Mouse (Mus musculus): ENCODE results near the gene Coa3. TPM values are rescaled to one million over a fixed set of nuclear protein-coding genes. Genes with fewer than 3 reads are reported as not detected.

Gene Coa3
- polyA plus RNA-seq, 1 experiment from 2014 or later = 197 TPM

- Histone ChIP-seq H3K9ac (ENCODE audit: low read depth, low read length) (peak overlapping the region; percentile 49), H3K4me2 (peak overlapping the region; percentile 99), H3K27me3 (replicated peaks; ENCODE audit: control insufficient read depth, insufficient read depth, low read length) (peaks cover 37% of the 10 kb centered on the region), H3K4me3 (ENCODE audit: low read depth, low read length) (peak overlapping the region; percentile 82), H3K27ac (ENCODE audit: low read depth, low read length) (no peak overlapping the region), H3K9me3 (ENCODE audit: control insufficient read depth, low read length) (no peaks in the 10 kb centered on the region), H3K4me1 (replicated peaks; ENCODE audit: control insufficient read depth, insufficient read depth, low read length) (peaks cover 45% of the 10 kb centered on the region), H3K36me3 (ENCODE audit: control insufficient read depth, insufficient read depth, low read length) (peaks cover 10% of the 10 kb centered on the region; the same call in 1 of the 2 replicates)
- ATAC-seq (replicated peaks; ENCODE audit: low FRiP score) (no peak), DNase-seq (ENCODE audit: low spot score) (no peak)
- 6% methylated on average over 24 of the region's 24 CpGs for WGBS
These were observed 16.5 kb downstream of the Coa3 start for GRCm38 (mm10) chr11:101262272-101262967.

GRCm38 (mm10) chr11:101260826-101261380 is 18.0 kb downstream of the Coa3 start:
- Histone ChIP-seq H3K4me1 (replicated peaks; ENCODE audit: control insufficient read depth, insufficient read depth, low read length) (peaks cover 46% of the 10 kb centered on the region), H3K4me3 (ENCODE audit: low read depth, low read length) (peak overlapping the region; percentile 82), H3K27ac (ENCODE audit: low read depth, low read length) (peak overlapping the region; percentile 95), H3K27me3 (replicated peaks; ENCODE audit: control insufficient read depth, insufficient read depth, low read length) (peaks cover 37% of the 10 kb centered on the region), H3K9ac (ENCODE audit: low read depth, low read length) (peak overlapping the region; percentile 92), H3K36me3 (ENCODE audit: control insufficient read depth, insufficient read depth, low read length) (peaks cover 10% of the 10 kb centered on the region; the same call in 1 of the 2 replicates), H3K9me3 (ENCODE audit: control insufficient read depth, low read length) (no peaks in the 10 kb centered on the region), H3K4me2 (peak overlapping the region; percentile 99)
- DNase-seq (ENCODE audit: low spot score) = peak; percentile 55
- no peak for ATAC-seq (replicated peaks; ENCODE audit: low FRiP score)
- under 1% methylated on average over 30 of the region's 30 CpGs for WGBS

- H3K9me3 ChIP-seq (ENCODE audit: control insufficient read depth, low read length) = no peaks in the 10 kb centered on the region
- peaks cover 48% of the 10 kb centered on the region for H3K4me1 ChIP-seq (replicated peaks; ENCODE audit: control insufficient read depth, insufficient read depth, low read length)
- under 1% methylated on average over 42 of the region's 43 CpGs for WGBS
- H3K36me3 ChIP-seq (ENCODE audit: control insufficient read depth, insufficient read depth, low read length) = peaks cover 10% of the 10 kb centered on the region; the same call in 1 of the 2 replicates
- peak within 1 kb of the TSS; percentile 99 for H3K4me2 ChIP-seq
- ATAC-seq (replicated peaks; ENCODE audit: low FRiP score) = peak; percentile 94
- peak within 1 kb of the TSS; percentile 92 for H3K9ac ChIP-seq (ENCODE audit: low read depth, low read length)
- H3K4me3 ChIP-seq (ENCODE audit: low read depth, low read length) = peak within 1 kb of the TSS; percentile 82
- DNase-seq (ENCODE audit: low spot score) = peak; percentile 89
- H3K27me3 ChIP-seq (replicated peaks; ENCODE audit: control insufficient read depth, insufficient read depth, low read length) = peaks cover 32% of the 10 kb centered on the region
- H3K27ac ChIP-seq (ENCODE audit: low read depth, low read length) = peak within 1 kb of the TSS; percentile 95
These were observed 18.7 kb downstream of the Coa3 start, which contains the start of gene Wnk4 for GRCm38 (mm10) chr11:101259948-101260825. Gene Wnk4, plus strand, starts transcription at chr11:101260567.

GRCm38 (mm10) chr11:101259261-101259712 is 19.6 kb downstream of the Coa3 start:
- peak overlapping the region; percentile 82 for H3K4me3 ChIP-seq (ENCODE audit: low read depth, low read length)
- no peaks in the 10 kb centered on the region for H3K9me3 ChIP-seq (ENCODE audit: control insufficient read depth, low read length)
- H3K4me2 ChIP-seq = peak overlapping the region; percentile 99
- peaks cover 47% of the 10 kb centered on the region for H3K4me1 ChIP-seq (replicated peaks; ENCODE audit: control insufficient read depth, insufficient read depth, low read length)
- H3K9ac ChIP-seq (ENCODE audit: low read depth, low read length) = peak overlapping the region; percentile 92; the same call in 1 of the 2 replicates
- peaks cover 10% of the 10 kb centered on the region; the same call in 1 of the 2 replicates for H3K36me3 ChIP-seq (ENCODE audit: control insufficient read depth, insufficient read depth, low read length)
- H3K27ac ChIP-seq (ENCODE audit: low read depth, low read length) = peak overlapping the region; percentile 95
- DNase-seq (ENCODE audit: low spot score) = peak; percentile 59
- H3K27me3 ChIP-seq (replicated peaks; ENCODE audit: control insufficient read depth, insufficient read depth, low read length) = peaks cover 25% of the 10 kb centered on the region
- whole genome bisulfite sequencing = 25% methylated on average over 6 of the region's 6 CpGs
- no peak; the same call in 1 of the 2 replicates for ATAC-seq (replicated peaks; ENCODE audit: low FRiP score)

- Histone ChIP-seq H3K4me2 (0 out of 2 replicates have a peak overlapping the region, but pooled peaks have one; percentile 21), H3K4me3 (ENCODE audit: low read depth, low read length) (no peak overlapping the region), H3K9ac (ENCODE audit: low read depth, low read length) (no peak overlapping the region), H3K9me3 (ENCODE audit: control insufficient read depth, low read length) (no peaks in the 10 kb centered on the region), H3K36me3 (ENCODE audit: control insufficient read depth, insufficient read depth, low read length) (peaks cover 10% of the 10 kb centered on the region; the same call in 1 of the 2 replicates), H3K27ac (ENCODE audit: low read depth, low read length) (no peak overlapping the region), H3K27me3 (replicated peaks; ENCODE audit: control insufficient read depth, insufficient read depth, low read length) (no peaks in the 10 kb centered on the region), H3K4me1 (replicated peaks; ENCODE audit: control insufficient read depth, insufficient read depth, low read length) (peaks cover 39% of the 10 kb centered on the region)
- ATAC-seq (replicated peaks; ENCODE audit: low FRiP score) = no peak
- 82% methylated on average over 13 of the region's 13 CpGs for WGBS
- DNase-seq (ENCODE audit: low spot score) = no peak
These were observed 22.8 kb downstream of the Coa3 start for GRCm38 (mm10) chr11:101255826-101256775.

GRCm38 (mm10) chr11:101253613-101254389 is 25.1 kb downstream of the Coa3 start, which contains the start of gene Vps25:
Gene Vps25, plus strand, starts transcription at chr11:101253707.
- Histone ChIP-seq H3K27me3 (replicated peaks; ENCODE audit: control insufficient read depth, insufficient read depth, low read length) (no peaks in the 10 kb centered on the region), H3K4me3 (ENCODE audit: low read depth, low read length) (peak within 1 kb of the TSS; percentile 98), H3K4me2 (peak within 1 kb of the TSS; percentile 91), H3K4me1 (replicated peaks; ENCODE audit: control insufficient read depth, insufficient read depth, low read length) (peaks cover 31% of the 10 kb centered on the region), H3K9ac (ENCODE audit: low read depth, low read length) (peak within 1 kb of the TSS; percentile 97), H3K9me3 (ENCODE audit: control insufficient read depth, low read length) (no peaks in the 10 kb centered on the region), H3K27ac (ENCODE audit: low read depth, low read length) (peak within 1 kb of the TSS; percentile 96), H3K36me3 (ENCODE audit: control insufficient read depth, insufficient read depth, low read length) (peaks cover 6% of the 10 kb centered on the region; the same call in 1 of the 2 replicates)
- WGBS = under 1% methylated on average over 40 of the region's 40 CpGs
- peak; percentile 84 for ATAC-seq (replicated peaks; ENCODE audit: low FRiP score)
- DNase-seq (ENCODE audit: low spot score) = peak; percentile 91

DNA sequence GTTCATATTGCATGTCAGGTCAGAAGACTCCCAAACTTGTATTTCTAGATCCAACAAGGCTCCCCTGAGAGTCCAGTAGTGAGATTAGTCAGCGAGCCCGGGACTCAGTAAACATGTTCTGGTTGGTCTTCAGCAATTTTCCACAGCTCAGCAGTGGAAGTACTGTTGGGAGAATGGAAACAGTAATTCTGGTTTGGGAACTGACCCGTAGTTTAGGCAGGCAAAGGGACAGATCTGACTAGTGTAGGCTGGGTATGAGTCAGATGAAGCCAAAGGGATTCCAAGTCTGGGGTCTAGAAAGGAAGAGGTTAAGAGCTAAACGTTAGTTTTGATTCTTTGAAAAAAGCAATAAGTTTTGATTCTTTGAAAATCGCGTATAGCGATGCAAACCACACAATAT is 26.0 kb downstream of the Coa3 start:
- H3K4me1 ChIP-seq (replicated peaks; ENCODE audit: control insufficient read depth, insufficient read depth, low read length) = peaks cover 22% of the 10 kb centered on the region
- no peak for ATAC-seq (replicated peaks; ENCODE audit: low FRiP score)

More for the DNA sequence above, 26.0 kb downstream of the Coa3 start:
- Histone ChIP-seq H3K36me3 (ENCODE audit: control insufficient read depth, insufficient read depth, low read length) (peaks cover 4% of the 10 kb centered on the region; the same call in 1 of the 2 replicates), H3K27me3 (replicated peaks; ENCODE audit: control insufficient read depth, insufficient read depth, low read length) (peaks cover 2% of the 10 kb centered on the region), H3K4me3 (ENCODE audit: low read depth, low read length) (peak overlapping the region; percentile 98), H3K9me3 (ENCODE audit: control insufficient read depth, low read length) (no peaks in the 10 kb centered on the region), H3K27ac (ENCODE audit: low read depth, low read length) (peak overlapping the region; percentile 96), H3K4me2 (peak overlapping the region; percentile 91), H3K9ac (ENCODE audit: low read depth, low read length) (peak overlapping the region; percentile 97)
- WGBS = 9% methylated on average over 7 of the region's 7 CpGs
- DNase-seq (ENCODE audit: low spot score) = no peak

Data from liver, embryonic 11.5 days (tissue).